Mouse (Mus musculus) layer of hippocampus, postnatal 25 days (tissue): ENCODE measurements around the gene 2310011J03Rik. TPM values are rescaled to one million over a fixed set of nuclear protein-coding genes. Genes with fewer than 3 reads are reported as not detected.

Experiments used
- DNase-seq, 2 experiments: peaks; one replicate each; pipeline ENCODE4 v3.0.0; 2022; ENCODE audit warnings: mixed read lengths in 2 of 2, low spot score in 1 of 2; ENCODE audit errors: extremely low spot score in 1 of 2
- total RNA-seq, 2 experiments: library from RNA; stranded (reverse); gene quantifications; 2 replicates each; pipeline ENCODE4 v1.2.3; 2021

2310011J03Rik gene
- total RNA-seq, 2 experiments from 2014 or later: 20.7 to 26.3 TPM

DNA sequence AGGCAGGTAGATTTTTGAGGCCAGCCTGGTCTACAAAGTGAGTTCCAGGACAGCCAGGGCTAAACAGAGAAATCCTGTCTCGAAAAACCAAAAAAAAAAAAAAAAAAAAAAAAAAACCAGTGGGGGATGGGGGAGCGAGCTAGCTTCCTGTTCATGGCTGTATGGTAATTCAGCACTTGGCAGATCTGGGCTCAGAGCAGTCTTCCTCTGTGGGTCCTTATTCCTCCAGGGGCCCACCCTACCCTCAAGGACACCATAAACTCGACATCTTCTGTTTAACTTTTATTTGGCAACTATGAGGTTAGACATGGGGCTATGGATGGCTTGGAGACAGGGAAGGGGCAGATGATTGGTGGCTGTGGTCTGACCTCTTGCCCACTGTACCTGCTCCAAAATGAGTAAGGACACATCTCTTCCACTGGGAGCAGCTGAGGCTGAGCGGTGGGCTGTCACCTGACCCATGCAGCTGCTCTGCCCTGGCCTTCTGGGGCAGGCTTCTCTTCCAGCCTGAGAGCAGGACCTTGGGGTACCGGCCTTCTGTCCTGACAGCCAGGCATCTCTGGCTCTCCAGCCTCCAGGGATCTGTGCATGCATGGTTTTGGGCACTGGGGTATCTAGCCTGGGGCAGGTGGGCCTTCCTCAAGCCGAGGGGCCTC lies 805 bp upstream of the 2310011J03Rik start:
- no peak for DNase-seq

- DNase-seq: no peak
Observed at GRCm38 (mm10) chr10:80317011-80317410, 3.3 kb downstream of the 2310011J03Rik start.

DNA sequence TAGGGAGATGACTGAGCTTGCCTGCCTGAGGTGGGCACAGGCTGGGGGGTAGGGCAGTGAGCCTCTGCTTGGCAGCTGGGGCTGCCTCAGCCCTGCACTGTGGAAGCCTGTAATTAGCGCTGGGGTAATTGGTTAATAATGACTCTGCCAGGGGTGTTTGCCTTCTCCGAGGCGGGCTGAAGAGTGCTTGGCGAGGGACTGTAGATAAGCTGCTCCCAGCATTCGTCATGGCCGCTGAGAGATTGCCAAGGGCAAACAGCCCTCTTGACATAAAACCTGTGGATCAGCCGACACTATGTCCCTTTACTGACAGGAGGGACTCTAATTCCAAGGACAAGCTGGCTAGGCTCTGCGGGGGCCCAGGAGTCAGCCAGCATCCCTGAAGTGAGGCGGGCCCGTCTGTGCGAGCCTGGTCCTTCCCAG lies 4.0 kb downstream of the 2310011J03Rik start:
- no peak for DNase-seq

DNA sequence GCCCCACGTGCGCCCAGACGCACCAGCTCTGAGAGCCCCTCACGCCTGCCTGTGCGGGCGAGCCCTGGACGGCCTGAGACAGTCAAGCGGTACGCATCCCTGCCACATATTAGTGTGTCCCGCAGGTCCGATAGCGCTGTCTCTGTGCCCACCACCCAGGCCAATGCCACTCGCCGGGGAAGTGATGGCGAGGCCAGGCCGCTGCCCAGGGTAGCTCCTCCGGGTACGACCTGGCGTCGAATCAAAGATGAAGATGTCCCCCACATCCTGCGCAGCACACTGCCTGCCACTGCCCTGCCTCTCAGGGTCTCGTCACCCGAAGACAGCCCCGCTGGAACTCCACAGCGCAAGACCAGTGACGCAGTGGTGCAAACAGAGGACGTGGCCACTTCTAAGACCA lies 5.0 kb downstream of the 2310011J03Rik start:
- DNase-seq: no peak

DNA sequence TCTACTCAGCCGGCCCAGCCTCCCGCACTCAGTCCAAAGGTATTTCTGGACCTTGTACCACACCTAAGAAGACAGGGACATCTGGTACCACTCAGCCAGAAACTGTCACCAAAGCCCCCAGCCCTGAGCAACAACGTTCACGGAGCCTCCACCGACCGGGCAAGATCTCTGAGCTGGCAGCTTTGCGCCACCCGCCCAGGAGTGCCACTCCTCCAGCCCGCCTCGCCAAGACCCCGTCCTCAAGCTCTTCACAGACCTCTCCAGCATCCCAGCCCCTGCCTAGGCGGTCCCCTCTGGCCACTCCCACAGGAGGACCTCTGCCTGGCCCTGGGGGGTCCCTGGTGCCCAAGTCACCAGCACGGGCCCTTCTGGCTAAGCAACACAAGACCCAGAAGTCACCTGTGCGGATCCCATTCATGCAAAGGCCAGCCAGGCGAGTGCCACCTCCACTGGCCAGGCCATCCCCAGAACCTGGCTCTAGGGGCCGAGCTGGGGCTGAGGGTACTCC lies 5.8 kb downstream of the 2310011J03Rik start:
- DNase-seq: no peak

DNA sequence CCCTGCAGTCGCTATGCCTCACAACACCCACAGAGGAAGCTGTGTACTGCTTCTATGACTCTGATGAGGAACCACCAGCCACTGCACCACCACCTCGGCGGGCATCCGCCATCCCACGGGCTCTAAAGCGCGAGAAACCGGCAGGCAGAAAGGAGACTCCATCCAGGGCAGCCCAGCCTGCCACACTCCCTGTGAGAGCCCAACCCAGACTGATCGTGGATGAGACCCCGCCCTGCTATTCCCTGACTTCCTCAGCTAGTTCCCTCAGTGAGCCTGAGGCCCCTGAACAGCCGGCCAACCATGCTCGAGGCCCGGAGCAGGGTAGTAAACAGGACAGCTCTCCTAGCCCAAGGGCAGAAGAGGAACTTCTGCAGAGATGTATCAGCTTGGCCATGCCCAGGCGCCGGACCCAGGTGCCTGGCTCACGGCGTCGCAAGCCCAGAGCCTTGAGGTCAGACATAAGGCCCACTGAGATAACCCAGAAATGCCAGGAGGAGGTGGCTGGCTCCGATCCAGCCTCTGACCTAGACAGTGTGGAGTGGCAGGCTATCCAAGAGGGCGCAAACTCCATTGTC lies 6.6 kb downstream of the 2310011J03Rik start:
- DNase-seq: no peak

DNA sequence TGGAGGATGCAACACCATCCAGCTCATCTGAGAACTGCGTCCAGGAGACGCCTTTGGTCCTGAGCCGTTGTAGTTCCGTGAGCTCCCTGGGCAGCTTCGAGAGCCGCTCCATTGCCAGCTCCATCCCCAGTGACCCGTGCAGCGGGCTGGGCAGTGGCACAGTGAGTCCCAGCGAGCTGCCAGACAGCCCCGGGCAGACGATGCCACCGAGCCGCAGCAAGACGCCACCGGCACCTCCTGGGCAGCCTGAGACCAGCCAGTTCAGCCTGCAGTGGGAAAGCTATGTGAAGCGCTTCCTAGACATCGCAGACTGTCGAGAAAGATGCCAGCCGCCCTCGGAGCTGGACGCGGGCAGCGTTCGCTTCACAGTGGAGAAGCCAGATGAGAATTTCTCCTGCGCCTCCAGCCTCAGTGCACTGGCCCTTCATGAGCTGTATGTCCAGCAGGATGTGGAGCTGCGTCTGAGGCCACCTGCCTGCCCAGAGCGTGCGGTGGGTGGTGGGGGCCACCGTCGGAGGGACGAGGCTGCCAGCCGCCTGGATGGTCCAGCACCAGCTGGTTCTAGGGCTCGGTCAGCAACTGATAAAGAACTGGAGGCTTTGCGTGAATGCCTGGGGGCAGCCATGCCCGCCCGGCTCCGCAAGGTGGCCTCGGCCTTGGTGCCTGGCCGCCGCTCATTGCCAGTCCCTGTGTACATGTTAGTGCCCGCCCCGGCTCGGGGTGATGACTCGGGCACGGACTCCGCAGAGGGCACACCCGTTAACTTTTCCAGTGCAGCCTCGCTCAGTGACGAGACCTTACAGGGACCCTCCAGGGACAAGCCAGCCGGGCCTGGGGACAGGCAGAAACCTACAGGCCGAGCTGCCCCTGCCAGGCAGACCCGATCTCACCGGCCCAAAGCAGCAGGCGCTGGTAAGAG lies 7.5 kb downstream of the 2310011J03Rik start:
- DNase-seq: no peak

DNA sequence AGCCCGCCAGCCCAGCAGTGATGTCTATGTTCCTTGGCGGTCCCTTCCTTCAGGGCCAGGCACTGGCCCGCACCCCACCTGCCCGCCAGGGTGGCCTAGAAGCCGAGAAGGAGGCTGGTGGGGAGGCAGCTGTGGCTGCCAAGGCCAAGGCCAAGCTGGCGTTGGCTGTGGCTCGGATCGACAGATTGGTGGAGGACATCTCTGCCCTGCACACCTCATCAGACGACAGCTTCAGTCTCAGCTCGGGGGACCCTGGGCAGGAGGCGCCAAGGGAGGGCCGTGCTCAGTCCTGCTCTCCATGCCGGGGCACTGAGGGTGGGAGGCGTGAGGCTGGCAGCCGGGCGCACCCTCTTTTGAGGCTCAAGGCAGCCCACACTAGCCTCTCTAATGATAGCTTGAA lies 8.8 kb downstream of the 2310011J03Rik start:
- no peak for DNase-seq

DNA sequence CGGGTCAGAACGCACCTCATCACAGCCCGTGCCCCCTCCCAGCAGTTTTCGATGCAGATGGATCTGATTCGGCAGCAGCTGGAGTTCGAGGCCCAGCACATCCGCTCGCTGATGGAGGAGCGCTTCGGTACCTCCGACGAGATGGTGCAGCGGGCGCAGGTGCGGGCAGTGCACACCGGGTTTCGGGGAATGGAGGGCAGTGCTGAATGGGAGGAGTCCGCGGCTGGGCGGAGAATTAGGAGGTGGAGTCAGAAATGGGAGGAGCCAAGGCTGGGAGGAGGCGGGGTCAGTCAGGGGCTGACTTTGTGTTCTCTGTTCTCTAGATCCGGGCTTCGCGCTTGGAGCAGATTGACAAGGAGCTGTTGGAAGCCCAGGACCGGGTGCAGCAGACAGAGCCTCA lies 15.5 kb downstream of the 2310011J03Rik start:
- DNase-seq: no peak

- DNase-seq: no peak
Observed at GRCm38 (mm10) chr10:80304458-80304857, 15.9 kb downstream of the 2310011J03Rik start.

- DNase-seq: no peak
Observed at GRCm38 (mm10) chr10:80302471-80302881, 17.9 kb downstream of the 2310011J03Rik start.

- no peak for DNase-seq
Observed at GRCm38 (mm10) chr10:80302082-80302355, 18.3 kb downstream of the 2310011J03Rik start.

GRCm38 (mm10) chr10:80301256-80302081 lies 18.9 kb downstream of the 2310011J03Rik start:
- DNase-seq: no peak

DNA sequence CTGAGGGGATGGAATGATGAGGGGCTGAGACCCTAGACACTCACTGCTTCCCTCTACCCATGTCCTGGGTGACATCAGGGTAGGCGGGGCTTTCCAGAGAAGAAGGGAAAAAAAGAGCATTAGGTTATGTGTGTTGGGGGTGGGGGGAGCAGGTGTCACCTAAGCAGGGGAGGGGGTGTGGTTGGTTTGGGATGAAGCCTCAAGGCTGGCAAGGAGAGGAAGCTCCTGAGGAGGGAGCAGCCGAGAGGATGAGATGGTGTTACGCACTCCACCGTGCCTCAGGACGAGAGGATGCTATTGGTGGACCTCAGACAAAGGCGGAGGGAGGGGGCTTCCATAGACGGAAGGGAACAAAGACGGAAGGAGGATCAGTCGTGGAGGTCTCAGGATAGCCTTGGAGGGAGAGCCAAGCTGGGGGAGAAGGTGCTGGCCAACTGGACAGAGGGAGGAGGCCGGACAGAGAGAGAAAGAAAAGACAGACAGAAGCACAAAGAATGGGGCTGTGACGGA lies 19.6 kb downstream of the 2310011J03Rik start:
- DNase-seq: no peak

DNA sequence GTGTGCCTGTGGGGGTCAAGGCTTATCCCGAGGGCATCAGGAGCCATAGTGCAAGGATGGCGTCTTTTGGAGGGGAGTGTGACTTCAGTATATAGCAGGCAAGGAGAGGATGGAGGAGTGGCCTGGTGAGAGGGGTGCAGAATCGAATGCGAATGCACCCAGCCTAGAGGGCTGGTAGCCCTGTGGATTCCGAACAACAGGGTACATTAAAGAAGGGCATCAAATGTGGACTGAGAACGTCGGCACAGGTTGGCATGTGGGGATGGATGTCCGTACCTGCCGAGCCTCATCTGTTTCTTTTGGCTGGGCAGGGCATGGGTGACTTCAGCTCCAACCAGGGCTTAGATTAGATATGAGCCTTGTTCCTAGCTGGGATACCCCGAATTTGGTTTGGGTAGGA lies 20.5 kb downstream of the 2310011J03Rik start:
- DNase-seq: no peak

- no peak for DNase-seq
Observed at GRCm38 (mm10) chr10:80299301-80299700, 21.0 kb downstream of the 2310011J03Rik start.

GRCm38 (mm10) chr10:80298571-80299281 lies 21.6 kb downstream of the 2310011J03Rik start:
- DNase-seq: peak; percentile 87 to 92

GRCm38 (mm10) chr10:80297526-80298133 lies 22.7 kb downstream of the 2310011J03Rik start:
- no peak for DNase-seq

DNA sequence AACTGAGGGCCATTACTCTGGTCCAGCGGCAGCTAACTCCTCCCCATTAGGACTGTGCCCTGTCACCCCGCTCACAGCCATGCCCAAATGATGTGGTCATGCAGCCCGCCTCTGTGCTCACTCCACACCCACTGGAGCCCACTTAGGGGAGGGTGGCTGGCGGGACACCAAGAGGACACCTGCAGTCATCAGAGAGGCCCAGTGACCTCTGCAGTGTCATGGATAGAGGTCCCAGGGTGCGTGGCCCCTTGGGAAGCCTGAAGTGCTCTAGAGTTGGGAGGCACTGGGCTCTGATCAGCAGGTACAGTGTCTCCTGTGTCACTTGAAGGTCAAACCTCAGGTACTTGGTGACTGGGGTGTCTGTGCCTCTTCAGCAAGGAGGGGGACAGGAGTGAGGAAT lies 23.5 kb downstream of the 2310011J03Rik start:
- no peak for DNase-seq
